Mouse (Mus musculus) hindbrain, embryonic 14.5 days (tissue): ENCODE measurements at regions not wholly inside any gene's neighbourhood (a gene's known extent, or its start where the extent isn't known, plus 50 kb on each side); places are given as distances from the start of the nearest gene placed in this dataset.

Experiments used
- ATAC-seq: fragments of 200-750 bp; cut with Nextera tagmentation; 2 replicates; pipeline ENCODE4 v1.8.0; 2017; ENCODE audit warnings: moderate number of reproducible peaks, mild to moderate bottlenecking, moderate TSS enrichment, moderate library complexity; ENCODE audit not compliant: low FRiP score
- DNase-seq: peaks from one replicate; pipeline ENCODE4 v3.0.0-alpha.2; 2015; ENCODE audit warnings: low spot score
- H3K27ac ChIP-seq: fragments of 300-500 bp; sonication (generic); 2 replicates; pipeline ENCODE4 v1.5.1; 2014; ENCODE audit warnings: mild to moderate bottlenecking, moderate library complexity
- H3K27me3 ChIP-seq: fragments of 300-500 bp; sonication (generic); 2 replicates; pipeline ENCODE4 v1.6.1; 2014; ENCODE audit warnings: mild to moderate bottlenecking, low read length, mixed read lengths; ENCODE audit not compliant: control insufficient read depth, insufficient read depth
- H3K36me3 ChIP-seq: fragments of 300-500 bp; sonication (generic); replicated peaks from 2 replicates; pipeline ENCODE4 v1.6.1; 2014; ENCODE audit not compliant: control insufficient read depth, insufficient read depth
- H3K4me1 ChIP-seq: fragments of 300-500 bp; sonication (generic); replicated peaks from 2 replicates; pipeline ENCODE4 v1.6.1; 2014; ENCODE audit warnings: antibody characterized with exemption, low read length, mixed read lengths; ENCODE audit not compliant: control insufficient read depth, insufficient read depth
- H3K4me2 ChIP-seq: fragments of 300-500 bp; sonication (generic); replicated peaks from 2 replicates; pipeline ENCODE4 v1.6.1; 2014; ENCODE audit warnings: mild to moderate bottlenecking, moderate library complexity
- H3K4me3 ChIP-seq: fragments of 300-500 bp; sonication (generic); replicated peaks from 2 replicates; pipeline ENCODE4 v1.5.1; 2014; ENCODE audit warnings: mild to moderate bottlenecking, low read length
- H3K9ac ChIP-seq: fragments of 300-500 bp; sonication (generic); 2 replicates; pipeline ENCODE4 v1.6.1; 2014
- H3K9me3 ChIP-seq: fragments of 300-500 bp; sonication (generic); 2 replicates; pipeline ENCODE4 v1.6.1; 2016; ENCODE audit warnings: low read length; ENCODE audit not compliant: control insufficient read depth
- WGBS: fragments of 180-500 bp; shearing (Covaris S2); extraction: QIAGEN DNeasy Blood & Tissue Kit; methylation state at CpG from one replicate; pipeline ENCODE4 v1.1.7; 2014; 5-methylcytosine and 5-hydroxymethylcytosine counted together

DNA sequence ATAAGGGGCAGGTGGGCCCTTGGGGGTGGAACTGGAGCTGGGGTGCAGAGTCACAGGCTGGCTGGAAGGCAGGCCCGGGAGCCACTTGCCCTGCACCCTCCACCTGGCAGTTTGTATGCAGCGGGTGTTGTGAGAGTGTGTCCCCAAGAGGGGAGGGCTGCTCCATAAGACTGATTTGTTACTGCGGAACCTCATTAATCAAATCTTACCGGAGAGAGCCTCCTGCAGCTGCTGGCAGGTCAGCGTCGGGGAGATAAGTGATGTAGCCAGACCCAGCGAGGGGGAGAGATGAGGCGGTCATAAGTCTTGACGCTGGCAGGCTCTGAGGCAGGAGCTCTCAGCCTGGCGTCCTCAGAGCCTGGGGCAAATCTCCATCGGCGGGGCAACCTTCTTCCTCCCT lies 278.9 kb upstream of the 4930535I16Rik start:
- no peak overlapping the region for H3K27ac ChIP-seq
- ATAC-seq: no peak
- no peaks in the 10 kb centered on the region for H3K27me3 ChIP-seq
- H3K4me1 ChIP-seq: peaks cover 32% of the 10 kb centered on the region
- H3K9me3 ChIP-seq: no peaks in the 10 kb centered on the region
- H3K9ac ChIP-seq: no peak overlapping the region
- WGBS: 17% methylated on average over 12 of the region's 12 CpGs
- H3K4me3 ChIP-seq: no peak overlapping the region
- no peak overlapping the region for H3K4me2 ChIP-seq
- DNase-seq: peak; percentile 50
- no peaks in the 10 kb centered on the region for H3K36me3 ChIP-seq

DNA sequence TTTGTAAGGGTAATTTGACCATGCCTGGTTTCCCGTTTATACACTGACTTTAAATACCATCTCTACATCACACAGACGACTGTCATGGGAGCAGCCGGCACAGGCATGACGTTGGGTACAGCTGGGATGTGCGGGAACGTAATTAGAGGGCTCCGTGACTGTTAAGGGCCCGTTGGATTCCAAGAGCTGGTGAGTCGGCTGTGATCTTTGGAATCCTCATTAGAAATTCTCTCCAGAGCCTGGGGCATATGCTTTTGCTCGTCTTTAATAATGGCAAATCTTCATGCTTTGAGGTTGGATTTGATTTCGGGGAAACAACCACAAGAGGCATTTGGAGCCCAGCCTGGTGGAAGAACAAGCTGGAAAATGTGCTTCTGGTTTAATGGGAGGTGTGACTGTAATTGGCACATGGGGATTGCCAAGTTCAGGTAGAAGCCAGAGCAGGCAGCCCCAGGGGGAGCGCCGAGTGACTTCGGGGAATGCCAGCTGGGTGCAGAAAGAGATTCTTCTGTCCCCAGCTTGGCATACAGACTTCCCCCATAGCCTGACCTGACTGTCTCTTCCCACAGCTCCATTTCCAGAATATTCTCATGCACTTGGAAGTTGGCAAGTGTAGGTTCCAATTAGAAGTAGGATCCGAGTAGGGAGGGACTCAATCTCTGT lies 275.4 kb upstream of the 4930535I16Rik start:
- no peak overlapping the region for H3K9ac ChIP-seq
- peaks cover 17% of the 10 kb centered on the region for H3K4me1 ChIP-seq
- no peaks in the 10 kb centered on the region for H3K36me3 ChIP-seq
- no peak overlapping the region for H3K4me3 ChIP-seq
- DNase-seq (no peak), ATAC-seq (no peak)
- 53% methylated on average over 15 of the region's 15 CpGs for WGBS
- H3K27me3 ChIP-seq: 0 out of 2 replicates have a peak, but pooled peaks cover 3% of the 10 kb centered on the region
- no peak overlapping the region for H3K4me2 ChIP-seq
- H3K27ac ChIP-seq: no peak overlapping the region
- no peaks in the 10 kb centered on the region for H3K9me3 ChIP-seq

DNA sequence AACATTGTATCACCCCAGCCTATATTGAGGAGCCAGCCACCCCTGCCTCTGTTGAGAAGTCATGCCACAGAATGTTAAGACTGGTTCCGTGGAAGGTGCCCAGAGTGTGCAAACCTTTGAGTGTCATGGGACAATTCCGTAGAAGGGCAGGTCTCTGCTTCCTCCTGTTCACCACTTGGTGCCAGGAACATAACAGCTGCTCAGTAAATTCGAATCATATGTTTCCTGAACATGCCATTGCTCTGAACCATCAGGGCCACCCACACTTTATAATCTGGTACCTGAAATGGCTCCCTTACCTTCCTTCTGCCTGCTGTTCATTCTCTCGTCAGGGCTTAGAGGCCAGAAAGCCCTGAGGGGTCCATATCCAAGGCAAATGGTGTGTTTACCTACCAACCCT lies 273.0 kb upstream of the 4930535I16Rik start:
- H3K36me3 ChIP-seq: no peaks in the 10 kb centered on the region
- 88% methylated on average over 4 of the region's 4 CpGs for WGBS
- H3K4me3 ChIP-seq: no peak overlapping the region
- no peak for DNase-seq
- no peak overlapping the region for H3K9ac ChIP-seq
- H3K27ac ChIP-seq: no peak overlapping the region
- H3K4me2 ChIP-seq: no peak overlapping the region
- H3K4me1 ChIP-seq: 0 out of 2 replicates have a peak, but pooled peaks cover 11% of the 10 kb centered on the region
- H3K9me3 ChIP-seq: no peaks in the 10 kb centered on the region
- H3K27me3 ChIP-seq: 0 out of 2 replicates have a peak, but pooled peaks cover 3% of the 10 kb centered on the region
- ATAC-seq: no peak

DNA sequence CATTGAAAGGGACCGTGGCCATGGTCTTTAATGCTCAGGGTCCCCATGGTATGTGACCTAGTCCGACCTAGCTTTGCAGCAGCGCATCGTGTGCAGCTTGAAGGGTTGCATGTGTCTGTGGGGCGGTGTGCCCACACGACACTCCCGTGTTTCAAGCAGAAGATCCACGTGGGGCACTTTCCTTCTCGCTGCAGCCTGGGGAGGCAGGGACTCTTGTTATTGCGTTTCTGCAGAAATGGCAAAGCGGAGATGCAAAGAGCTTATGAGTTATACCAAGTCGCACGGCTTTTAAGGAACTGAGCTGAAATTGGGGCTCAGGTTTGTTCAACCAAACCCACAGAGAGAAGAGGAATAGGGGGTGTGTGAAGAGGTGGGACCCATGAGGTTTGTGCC lies 272.2 kb upstream of the 4930535I16Rik start:
- Histone ChIP-seq H3K4me2 (no peak overlapping the region), H3K9me3 (no peaks in the 10 kb centered on the region), H3K27ac (no peak overlapping the region), H3K36me3 (no peaks in the 10 kb centered on the region), H3K4me3 (no peak overlapping the region), H3K4me1 (0 out of 2 replicates have a peak, but pooled peaks cover 11% of the 10 kb centered on the region), H3K27me3 (0 out of 2 replicates have a peak, but pooled peaks cover 3% of the 10 kb centered on the region), H3K9ac (no peak overlapping the region)
- DNase-seq (no peak), ATAC-seq (no peak)
- WGBS: 76% methylated on average over 13 of the region's 13 CpGs

DNA sequence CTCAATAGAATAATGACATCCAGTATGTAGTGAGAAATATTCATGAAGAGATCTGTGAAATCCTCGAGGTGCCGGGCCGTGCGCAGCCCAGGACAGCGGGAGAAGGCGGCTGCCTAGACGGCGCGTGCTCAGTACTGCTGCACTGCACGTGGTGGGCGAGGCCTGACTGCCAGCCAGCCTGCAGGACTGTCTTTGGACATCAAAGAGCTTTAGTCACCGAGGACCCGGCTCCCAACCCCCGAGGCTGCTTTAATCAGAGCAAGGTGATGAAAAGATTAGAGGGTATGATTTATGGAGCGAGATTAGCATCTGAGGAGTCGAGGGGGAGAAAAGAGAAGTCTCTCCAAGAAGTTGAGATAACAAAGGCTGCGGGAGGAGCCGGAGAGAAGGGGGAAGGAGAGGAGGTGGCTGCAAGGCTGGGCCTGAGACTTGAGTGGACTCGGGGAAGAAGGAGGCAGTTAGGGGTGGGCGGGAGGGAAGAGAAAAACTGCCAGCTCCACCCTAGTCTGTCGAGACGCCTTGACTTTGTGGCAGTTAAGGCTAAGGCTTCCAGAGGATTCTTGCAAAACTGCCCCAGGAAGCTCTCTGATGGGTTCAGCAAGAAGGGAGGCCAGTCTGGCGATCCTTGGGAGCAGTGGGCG lies 271.6 kb upstream of the 4930535I16Rik start:
- no peak overlapping the region for H3K4me2 ChIP-seq
- H3K9me3 ChIP-seq: no peaks in the 10 kb centered on the region
- no peak overlapping the region for H3K4me3 ChIP-seq
- WGBS: 29% methylated on average over 24 of the region's 24 CpGs
- no peak for ATAC-seq
- DNase-seq: no peak
- 0 out of 2 replicates have a peak, but pooled peaks cover 11% of the 10 kb centered on the region for H3K4me1 ChIP-seq
- H3K27me3 ChIP-seq: 0 out of 2 replicates have a peak, but pooled peaks cover 3% of the 10 kb centered on the region
- no peak overlapping the region for H3K9ac ChIP-seq
- H3K36me3 ChIP-seq: no peaks in the 10 kb centered on the region
- H3K27ac ChIP-seq: no peak overlapping the region

DNA sequence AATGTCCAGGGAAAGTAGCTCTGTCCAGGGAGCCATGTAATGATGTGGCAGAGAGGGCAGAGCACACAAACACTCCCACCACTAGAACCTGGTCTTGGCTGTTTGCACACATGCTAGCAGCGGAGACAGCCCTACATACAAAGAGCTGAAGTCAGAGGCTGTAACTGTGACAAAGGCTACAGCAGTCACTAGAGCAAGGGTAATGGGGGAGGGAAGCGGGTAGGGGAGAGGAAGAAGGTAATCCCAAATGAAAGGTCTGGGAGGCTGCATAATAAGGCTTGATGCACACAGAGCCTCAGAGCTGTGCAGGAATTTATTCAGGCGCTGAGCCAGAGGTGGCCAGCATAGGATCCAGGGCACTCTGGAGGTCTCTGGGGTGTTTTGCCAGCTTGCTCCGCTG lies 269.3 kb upstream of the 4930535I16Rik start:
- Histone ChIP-seq H3K4me3 (no peak overlapping the region), H3K9me3 (no peaks in the 10 kb centered on the region), H3K4me2 (no peak overlapping the region), H3K9ac (no peak overlapping the region), H3K4me1 (0 out of 2 replicates have a peak, but pooled peaks cover 5% of the 10 kb centered on the region), H3K27ac (no peak overlapping the region), H3K27me3 (0 out of 2 replicates have a peak, but pooled peaks cover 3% of the 10 kb centered on the region), H3K36me3 (no peaks in the 10 kb centered on the region)
- ATAC-seq: no peak
- no peak for DNase-seq
- 37% methylated on average over 4 of the region's 4 CpGs for WGBS

DNA sequence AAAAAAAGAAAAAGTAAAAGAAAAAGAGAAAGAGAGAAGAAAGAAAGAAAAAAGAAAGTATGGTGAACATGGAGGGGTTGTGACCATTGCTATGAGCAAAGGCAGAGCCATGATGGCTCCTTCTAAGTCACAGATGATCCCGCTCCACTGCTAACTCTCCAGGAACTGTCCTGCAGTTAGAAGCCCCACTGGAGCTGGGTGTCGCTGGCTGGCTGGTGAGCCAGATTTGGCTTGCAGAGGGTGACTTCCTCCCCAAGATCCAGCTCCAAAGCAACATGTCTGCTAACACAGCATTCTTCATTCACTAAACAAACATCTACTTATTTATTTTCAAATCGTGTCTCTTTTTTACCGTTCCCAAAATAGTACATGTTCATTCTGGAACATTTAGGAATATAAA lies 263.5 kb upstream of the 4930535I16Rik start:
- no peak overlapping the region for H3K27ac ChIP-seq
- peaks cover 27% of the 10 kb centered on the region for H3K27me3 ChIP-seq
- no peak for ATAC-seq
- no peak overlapping the region for H3K9ac ChIP-seq
- H3K4me2 ChIP-seq: no peak overlapping the region
- no peak overlapping the region for H3K4me3 ChIP-seq
- 82% methylated on average over 4 of the region's 4 CpGs for WGBS
- DNase-seq: no peak
- H3K9me3 ChIP-seq: no peaks in the 10 kb centered on the region
- H3K36me3 ChIP-seq: no peaks in the 10 kb centered on the region
- peaks cover 7% of the 10 kb centered on the region; the same call in 1 of the 2 replicates for H3K4me1 ChIP-seq

DNA sequence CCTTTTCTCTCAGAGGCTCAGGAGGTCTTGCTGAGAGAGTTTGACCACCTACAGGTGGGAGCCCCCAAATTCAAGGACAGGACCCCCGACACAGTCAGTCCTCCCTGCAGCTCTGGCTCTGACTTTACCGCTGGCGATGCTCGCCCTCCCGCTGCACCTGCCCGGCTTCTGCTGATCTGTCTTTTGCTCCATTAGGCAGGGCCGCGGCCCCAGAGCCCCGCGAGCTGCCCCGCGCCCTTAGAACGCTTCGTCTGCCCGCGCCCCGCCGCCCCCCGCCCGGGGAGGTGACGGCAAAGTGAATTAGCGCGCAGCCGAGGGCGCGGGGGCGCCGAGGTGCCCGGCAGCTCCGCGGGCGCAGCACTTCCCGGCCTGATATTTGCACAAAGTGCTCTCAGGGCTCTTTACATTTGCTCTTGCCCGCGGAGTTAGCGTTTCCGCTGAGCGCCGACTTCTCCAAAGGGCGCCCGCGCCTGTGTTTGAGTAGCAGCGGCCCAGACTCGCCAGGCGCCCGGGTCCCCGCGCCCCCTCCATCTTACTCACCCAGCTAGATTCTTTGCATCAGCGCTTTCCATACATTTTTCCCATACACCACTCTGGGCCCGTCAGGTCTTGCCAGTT lies 260.7 kb upstream of the 4930535I16Rik start:
- Histone ChIP-seq H3K27me3 (peaks cover 36% of the 10 kb centered on the region), H3K9ac (peak overlapping the region; percentile 53), H3K27ac (no peak overlapping the region), H3K9me3 (no peaks in the 10 kb centered on the region), H3K4me3 (peak overlapping the region; percentile 37), H3K36me3 (no peaks in the 10 kb centered on the region), H3K4me2 (peak overlapping the region; percentile 91), H3K4me1 (peaks cover 7% of the 10 kb centered on the region; the same call in 1 of the 2 replicates)
- WGBS: under 1% methylated on average over 50 of the region's 50 CpGs
- no peak for ATAC-seq
- no peak for DNase-seq

DNA sequence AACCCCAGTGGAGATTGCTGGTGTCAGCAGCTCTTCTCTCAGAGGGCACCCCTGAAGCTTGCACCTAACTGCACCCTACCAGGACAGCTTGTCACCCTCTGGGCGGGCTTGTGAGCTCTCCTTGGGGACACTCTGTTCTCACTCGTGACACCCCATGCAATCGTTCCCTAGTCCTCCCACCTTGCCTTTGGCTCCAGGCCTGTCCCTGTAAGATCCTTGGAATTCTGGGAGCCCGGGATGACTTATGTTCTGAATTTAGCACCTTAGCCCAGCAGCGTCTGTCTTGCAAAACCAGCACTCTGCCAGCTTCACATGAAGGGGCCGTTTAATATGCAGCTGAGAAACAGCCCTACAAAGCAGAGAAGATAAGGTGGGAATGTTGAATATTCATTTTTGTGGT lies 257.7 kb upstream of the 4930535I16Rik start:
- Histone ChIP-seq H3K4me1 (peaks cover 7% of the 10 kb centered on the region; the same call in 1 of the 2 replicates), H3K9ac (no peak overlapping the region), H3K36me3 (no peaks in the 10 kb centered on the region), H3K27ac (no peak overlapping the region), H3K4me2 (no peak overlapping the region), H3K4me3 (no peak overlapping the region), H3K9me3 (no peaks in the 10 kb centered on the region), H3K27me3 (peaks cover 36% of the 10 kb centered on the region)
- DNase-seq (no peak), ATAC-seq (no peak)
- WGBS: 70% methylated on average over 6 of the region's 6 CpGs
